Mouse (Mus musculus) thymus, adult 2 months (tissue): ENCODE data around the gene Tigd4. TPM values are rescaled to one million over a fixed set of nuclear protein-coding genes. Genes with fewer than 3 reads are reported as not detected.

Experiments used
- DNase-seq: peaks from one replicate; pipeline ENCODE4 v3.0.0; 2021
- H3K27ac ChIP-seq: fragments of 200-500 bp; 2 replicates; pipeline ENCODE4 v1.5.1; 2012; ENCODE audit warnings: low read length, control low read depth; ENCODE audit not compliant: control insufficient read depth, insufficient read depth
- H3K27me3 ChIP-seq: fragments of 200-500 bp; 2 replicates; pipeline ENCODE4 v1.6.1; 2012; ENCODE audit warnings: mild to moderate bottlenecking, low read length, moderate library complexity, mixed read lengths; ENCODE audit not compliant: control insufficient read depth, insufficient read depth
- H3K36me3 ChIP-seq: fragments of 200-500 bp; 2 replicates; pipeline ENCODE4 v1.6.1; 2012; ENCODE audit warnings: mild to moderate bottlenecking, low read length, moderate library complexity; ENCODE audit not compliant: control insufficient read depth, insufficient read depth
- H3K4me1 ChIP-seq: fragments of 200-500 bp; replicated peaks from 2 replicates; pipeline ENCODE4 v1.6.1; 2012; ENCODE audit warnings: low read length; ENCODE audit not compliant: control insufficient read depth, insufficient read depth
- H3K4me3 ChIP-seq: fragments of 200-500 bp; 2 replicates; pipeline ENCODE4 v1.5.1; 2012; ENCODE audit warnings: mild to moderate bottlenecking, low read length, control low read depth, moderate library complexity; ENCODE audit not compliant: control insufficient read depth, insufficient read depth
- CTCF ChIP-seq: fragments of 200-500 bp; IDR thresholded peaks from 2 replicates; pipeline ENCODE4 v1.5.1; 2012; ENCODE audit warnings: mild to moderate bottlenecking, control low read depth, low read length, moderate library complexity, borderline replicate concordance; ENCODE audit not compliant: control insufficient read depth, poor library complexity, insufficient read depth; ENCODE audit errors: extremely low read depth
- POLR2A ChIP-seq: fragments of 200-500 bp; IDR thresholded peaks from 2 replicates; pipeline ENCODE4 v1.6.1; 2012; ENCODE audit warnings: mild to moderate bottlenecking, low read length, control low read depth, moderate library complexity; ENCODE audit not compliant: control insufficient read depth, poor library complexity, insufficient read depth; ENCODE audit errors: extremely low read depth
- WGBS: fragments of 180-500 bp; shearing (Covaris S2); methylation state at CpG from one replicate; pipeline ENCODE4 v1.1.7; 2018; 5-methylcytosine and 5-hydroxymethylcytosine counted together
- polyA plus RNA-seq: library from polyadenylated mRNA; depleted of rRNA; stranded (reverse); fragments of >200 nt; gene quantifications from 2 replicates; pipeline ENCODE4 v1.2.3, GENCODE M21; 2012

Tigd4 gene
- polyA plus RNA-seq, 1 experiment: not detected

DNA sequence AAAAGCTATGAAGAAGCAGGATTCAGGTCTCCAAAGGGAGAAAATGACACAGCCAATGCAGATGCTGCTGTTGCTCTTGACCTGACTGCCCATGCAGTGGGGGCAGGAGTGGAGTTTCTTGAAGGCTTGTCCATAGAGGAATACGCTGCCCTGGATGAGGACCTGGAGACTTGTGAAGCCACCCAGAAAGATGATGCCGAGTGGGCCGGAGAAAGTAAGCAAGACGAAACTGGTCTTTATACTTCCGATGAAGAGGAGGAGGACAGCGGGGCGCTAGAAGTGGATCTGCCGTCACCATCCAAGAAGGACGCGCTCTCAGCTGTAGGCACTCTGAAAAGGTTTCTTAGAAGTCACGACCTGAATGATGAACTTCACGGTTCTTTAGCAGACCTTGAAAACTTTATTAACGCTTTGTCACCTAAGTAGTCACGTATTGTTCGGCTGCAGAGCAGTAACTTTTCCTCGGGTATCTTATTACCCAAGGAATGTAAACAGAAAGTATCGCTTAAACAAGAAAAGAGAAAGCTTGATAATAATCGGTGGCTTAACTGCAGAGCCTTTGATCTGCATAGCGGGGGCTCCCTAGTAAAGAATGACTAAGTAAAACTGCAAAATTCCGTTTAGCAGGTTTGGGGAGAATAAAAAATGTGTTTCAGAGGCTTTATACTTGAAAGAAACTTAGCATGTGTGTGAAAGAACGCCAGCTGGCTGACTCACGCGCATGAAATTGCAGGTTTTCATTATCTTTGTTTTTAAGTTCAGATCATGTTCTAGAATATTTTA lies 1.7 kb downstream of the Tigd4 start:
- peak; percentile 19 for DNase-seq
- WGBS: 7% methylated on average over 23 of the region's 23 CpGs
- TF ChIP-seq CTCF: no peak
- TF ChIP-seq POLR2A: no peak
- H3K27me3 ChIP-seq: no peaks in the 10 kb centered on the region
- H3K27ac ChIP-seq: no peak overlapping the region; the same call in 1 of the 2 replicates
- H3K36me3 ChIP-seq: no peaks in the 10 kb centered on the region
- peak overlapping the region; percentile 31 for H3K4me3 ChIP-seq
- peaks cover 10% of the 10 kb centered on the region for H3K4me1 ChIP-seq

DNA sequence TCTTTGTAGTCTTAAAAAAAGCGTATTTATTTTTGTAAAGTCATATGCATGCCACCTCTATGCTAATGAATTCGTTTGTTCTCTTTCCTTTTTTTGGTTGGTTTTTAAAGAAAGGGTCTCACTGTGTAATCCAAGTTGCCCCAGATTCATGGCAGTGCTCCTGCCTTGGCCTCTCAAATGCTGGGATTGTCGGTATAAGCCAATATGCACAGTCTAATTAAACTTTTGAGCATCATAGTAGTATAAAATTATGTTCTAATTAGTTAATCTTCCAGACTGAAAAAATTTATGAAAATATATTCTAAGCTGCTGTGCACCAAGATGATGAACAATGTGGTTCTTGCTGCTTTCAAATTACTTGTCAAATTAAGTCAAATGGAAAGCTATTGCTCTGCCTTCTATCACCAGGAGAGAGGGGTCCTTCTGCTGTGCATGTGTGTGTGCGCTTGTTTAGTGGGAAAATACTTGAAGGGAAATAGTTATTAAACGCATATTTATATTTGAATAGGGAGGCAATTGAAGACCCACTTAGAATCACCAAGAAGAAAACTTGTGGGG lies 2.4 kb downstream of the Tigd4 start:
- peaks cover 10% of the 10 kb centered on the region for H3K4me1 ChIP-seq
- no peak overlapping the region for H3K27ac ChIP-seq
- no peak for DNase-seq
- no peak overlapping the region for H3K4me3 ChIP-seq
- H3K27me3 ChIP-seq: no peaks in the 10 kb centered on the region
- no peaks in the 10 kb centered on the region for H3K36me3 ChIP-seq
- WGBS: 44% methylated on average over 5 of the region's 5 CpGs
- no peak for TF ChIP-seq POLR2A

DNA sequence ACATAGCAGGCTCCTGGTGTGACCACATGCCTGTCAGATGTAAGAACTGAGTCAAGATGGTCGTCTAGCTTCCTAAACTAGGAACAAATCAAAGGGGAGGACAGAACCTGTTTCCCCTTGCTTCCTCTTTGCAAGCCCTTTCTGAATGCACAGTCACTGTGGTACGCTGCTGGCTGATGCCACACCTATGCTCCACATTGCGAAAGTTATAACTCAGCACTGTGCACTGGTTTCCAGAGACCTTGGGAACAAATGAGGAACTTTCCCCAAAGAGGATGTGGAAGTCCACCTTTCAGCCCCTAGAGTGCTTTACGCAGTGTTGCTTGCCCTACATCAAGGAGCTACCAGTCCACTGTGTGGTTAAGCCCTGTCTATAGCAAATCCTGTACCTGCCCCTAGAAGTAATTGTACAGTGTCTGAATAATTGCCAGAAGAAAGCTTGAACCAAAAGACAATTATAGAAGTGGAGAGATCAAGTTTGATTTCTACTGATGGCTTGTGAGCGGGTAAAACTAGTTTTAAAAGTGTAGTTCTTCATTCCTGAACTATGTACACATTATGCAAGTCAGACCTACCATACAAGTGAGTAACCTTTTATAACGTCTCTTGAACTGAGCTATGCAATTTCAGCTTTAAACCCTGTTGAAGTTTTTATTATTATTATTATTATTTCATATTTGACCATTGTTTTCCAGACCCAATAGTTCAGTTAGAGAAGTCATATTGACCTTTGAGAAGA lies 4.8 kb downstream of the Tigd4 start:
- no peak overlapping the region for H3K27ac ChIP-seq
- peaks cover 10% of the 10 kb centered on the region for H3K4me1 ChIP-seq
- WGBS: 73% methylated on average over 6 of the region's 6 CpGs
- no peak overlapping the region for H3K4me3 ChIP-seq
- no peak for DNase-seq
- no peaks in the 10 kb centered on the region for H3K36me3 ChIP-seq
- H3K27me3 ChIP-seq: no peaks in the 10 kb centered on the region
- no peak for TF ChIP-seq POLR2A
- no peak for TF ChIP-seq CTCF

DNA sequence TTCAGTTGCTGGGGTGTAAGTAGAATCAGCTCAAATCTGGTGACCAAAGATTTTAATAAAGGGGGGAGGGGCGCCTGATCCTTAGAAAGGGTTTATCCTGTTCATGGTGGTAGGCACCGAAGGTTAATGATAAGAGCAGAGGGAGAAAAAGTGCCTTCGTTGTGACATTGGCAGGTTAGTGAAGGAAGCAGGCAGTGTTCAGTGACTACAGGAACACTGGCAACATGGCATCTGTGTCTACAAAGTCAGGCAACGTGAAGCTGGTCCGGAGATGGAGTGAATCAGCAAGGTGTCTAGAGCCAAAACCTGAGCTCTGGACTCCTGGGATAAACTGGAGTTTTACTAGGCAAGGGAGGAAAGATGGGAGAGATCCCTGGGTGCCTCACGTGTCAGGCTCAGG lies 5.4 kb downstream of the Tigd4 start:
- Histone ChIP-seq H3K27me3 (no peaks in the 10 kb centered on the region), H3K4me1 (peaks cover 10% of the 10 kb centered on the region), H3K36me3 (no peaks in the 10 kb centered on the region), H3K27ac (no peak overlapping the region), H3K4me3 (no peak overlapping the region)
- TF ChIP-seq POLR2A: no peak
- TF ChIP-seq CTCF: no peak
- no peak for DNase-seq
- 97% methylated on average over 6 of the region's 6 CpGs for WGBS

DNA sequence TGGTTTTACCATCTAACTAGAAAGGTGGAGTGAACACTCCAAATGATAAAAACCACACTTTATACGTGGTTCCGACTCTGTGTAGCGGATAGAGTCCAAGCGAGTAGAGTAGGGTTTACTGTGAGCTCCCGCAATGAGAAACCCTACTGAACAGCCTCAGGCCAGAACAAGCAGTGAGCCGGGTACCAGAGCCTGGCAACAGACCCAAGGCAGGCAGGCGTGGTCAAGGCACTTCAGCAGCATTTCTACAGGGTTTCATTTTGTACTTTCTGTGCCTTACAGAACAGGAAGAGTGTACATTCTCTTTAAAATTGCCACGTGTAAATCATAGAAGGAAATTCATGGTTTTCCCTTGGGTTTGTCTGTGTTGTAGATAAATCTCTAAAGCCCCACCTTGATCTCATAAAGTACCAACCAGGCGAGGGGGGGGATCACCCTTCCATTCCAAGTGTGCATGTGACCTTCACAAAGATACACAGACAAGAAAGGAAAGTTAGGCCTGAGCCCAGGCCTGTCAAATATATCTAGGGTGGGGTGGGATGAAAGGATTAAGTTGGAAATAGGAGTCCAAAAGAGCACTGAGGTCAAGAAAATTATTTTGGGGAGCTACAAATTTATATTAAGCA lies 8.6 kb downstream of the Tigd4 start:
- Histone ChIP-seq H3K36me3 (no peaks in the 10 kb centered on the region), H3K4me3 (no peak overlapping the region), H3K4me1 (peaks cover 4% of the 10 kb centered on the region; the same call in 1 of the 2 replicates), H3K27me3 (no peaks in the 10 kb centered on the region), H3K27ac (no peak overlapping the region)
- no peak for DNase-seq
- 54% methylated on average over 9 of the region's 9 CpGs for WGBS
- no peak for TF ChIP-seq CTCF
- no peak for TF ChIP-seq POLR2A

DNA sequence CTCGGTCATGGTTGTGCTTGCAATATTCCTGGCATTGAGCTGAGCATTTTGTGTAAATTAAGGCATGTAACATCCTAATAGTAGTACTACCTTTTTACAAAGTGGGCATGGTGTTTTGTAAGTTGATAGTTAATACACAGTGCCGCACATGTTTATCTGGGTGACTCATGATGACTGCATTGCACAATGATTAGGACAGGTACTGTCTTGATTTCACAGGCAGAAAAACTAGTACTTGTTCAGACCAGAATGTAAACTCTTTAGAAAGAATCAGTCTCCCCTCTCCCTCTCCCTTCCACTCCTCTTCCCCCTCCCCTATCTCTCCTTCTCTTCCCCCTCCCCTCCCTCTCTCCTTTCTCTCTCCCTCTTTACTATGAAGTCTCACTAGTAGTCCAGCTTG lies 9.4 kb downstream of the Tigd4 start:
- no peaks in the 10 kb centered on the region for H3K36me3 ChIP-seq
- no peak for DNase-seq
- WGBS: 95% methylated on average over 2 of the region's 2 CpGs
- TF ChIP-seq CTCF (no peak), POLR2A (no peak)
- no peak overlapping the region for H3K27ac ChIP-seq
- H3K4me3 ChIP-seq: no peak overlapping the region
- no peaks in the 10 kb centered on the region for H3K27me3 ChIP-seq
- H3K4me1 ChIP-seq: peaks cover 4% of the 10 kb centered on the region; the same call in 1 of the 2 replicates
